Mouse (Mus musculus) forebrain, embryonic 15.5 days (tissue): ENCODE results near the gene Usp1. TPM values are rescaled to one million over a fixed set of nuclear protein-coding genes. Genes with fewer than 3 reads are reported as not detected.

Experiments
- ATAC-seq: fragments of 200-750 bp; cut with Nextera tagmentation; replicated peaks from 2 replicates; pipeline ENCODE4 v1.8.0; 2017; ENCODE audit warnings: mild to moderate bottlenecking, moderate TSS enrichment, moderate library complexity
- H3K27ac ChIP-seq: fragments of 300-500 bp; sonication (generic); replicated peaks from 2 replicates; pipeline ENCODE4 v1.5.1; 2015; ENCODE audit warnings: mild to moderate bottlenecking, inconsistent platforms
- H3K27me3 ChIP-seq: fragments of 300-500 bp; sonication (generic); 2 replicates; pipeline ENCODE4 v1.6.1; 2015; ENCODE audit warnings: inconsistent platforms
- H3K36me3 ChIP-seq: fragments of 300-500 bp; sonication (generic); 2 replicates; pipeline ENCODE4 v1.6.1; 2015; ENCODE audit warnings: mild to moderate bottlenecking, inconsistent platforms
- H3K4me1 ChIP-seq: fragments of 300-500 bp; sonication (generic); 2 replicates; pipeline ENCODE4 v1.6.1; 2015; ENCODE audit warnings: inconsistent platforms
- H3K4me2 ChIP-seq: fragments of 300-500 bp; sonication (generic); replicated peaks from 2 replicates; pipeline ENCODE4 v1.6.1; 2015; ENCODE audit warnings: mild to moderate bottlenecking, inconsistent platforms
- H3K4me3 ChIP-seq: fragments of 300-500 bp; sonication (generic); 2 replicates; pipeline ENCODE4 v1.5.1; 2015; ENCODE audit warnings: mild to moderate bottlenecking, inconsistent platforms
- H3K9ac ChIP-seq: fragments of 300-500 bp; sonication (generic); replicated peaks from 2 replicates; pipeline ENCODE4 v1.6.1; 2015; ENCODE audit warnings: mild to moderate bottlenecking, inconsistent platforms
- H3K9me3 ChIP-seq: fragments of 300-500 bp; sonication (generic); 2 replicates; pipeline ENCODE4 v1.6.1; 2016; ENCODE audit warnings: inconsistent platforms
- WGBS: fragments of 180-500 bp; shearing (Covaris S2); methylation state at CpG from one replicate; pipeline ENCODE4 v1.1.7; 2015; ENCODE audit warnings: mixed read lengths; 5-methylcytosine and 5-hydroxymethylcytosine counted together
- polyA plus RNA-seq: library from polyadenylated mRNA; unstranded; fragments of >200 nt; fragmentation: Nextera tagmentation; extraction: Ambion mirVana; gene quantifications from 2 replicates; pipeline ENCODE4 v1.2.1, GENCODE M21; 2015

Gene Usp1
- polyA plus RNA-seq, result 54.6 and 60.5 TPM in 2 replicates

DNA sequence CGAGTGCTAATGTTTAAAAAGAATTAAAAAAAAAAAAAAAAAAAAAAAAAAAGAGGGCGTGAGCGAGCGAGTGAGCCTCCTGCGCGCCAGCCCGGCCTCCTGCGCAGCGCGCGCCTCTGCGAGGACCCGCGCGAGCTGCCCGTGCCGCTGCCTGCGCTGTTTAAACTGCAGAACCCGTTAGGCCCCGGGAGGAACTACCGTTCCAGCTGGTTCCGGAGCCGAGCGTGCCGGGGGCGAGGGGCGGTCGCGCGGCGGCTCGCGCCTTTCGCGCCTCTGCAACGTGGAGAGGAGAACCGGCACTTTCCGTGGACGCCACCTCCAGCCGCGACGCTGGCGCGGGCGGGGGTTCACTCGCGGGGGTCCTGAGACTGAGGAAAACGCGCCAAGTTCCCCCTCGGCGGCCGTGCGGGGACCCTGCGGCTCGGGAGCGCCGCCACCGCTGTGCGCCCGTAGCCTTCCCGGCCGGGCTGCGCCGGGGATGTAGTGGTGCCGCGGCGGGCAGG, at the start of gene Usp1:
Usp1 (plus strand) TSS at position 243 of the 503 bp plus-strand sequence.
- Histone ChIP-seq H3K4me1 (peaks cover 25% of the 10 kb centered on the region), H3K27me3 (no peaks in the 10 kb centered on the region), H3K27ac (peak within 1 kb of the TSS; percentile 100), H3K9me3 (no peaks in the 10 kb centered on the region), H3K4me3 (peak within 1 kb of the TSS; percentile 88), H3K36me3 (no peaks in the 10 kb centered on the region), H3K4me2 (peak within 1 kb of the TSS; percentile 86), H3K9ac (peak within 1 kb of the TSS; percentile 94)
- ATAC-seq, result peak; percentile 78
- WGBS, result under 1% methylated on average over 67 of the region's 67 CpGs

DNA sequence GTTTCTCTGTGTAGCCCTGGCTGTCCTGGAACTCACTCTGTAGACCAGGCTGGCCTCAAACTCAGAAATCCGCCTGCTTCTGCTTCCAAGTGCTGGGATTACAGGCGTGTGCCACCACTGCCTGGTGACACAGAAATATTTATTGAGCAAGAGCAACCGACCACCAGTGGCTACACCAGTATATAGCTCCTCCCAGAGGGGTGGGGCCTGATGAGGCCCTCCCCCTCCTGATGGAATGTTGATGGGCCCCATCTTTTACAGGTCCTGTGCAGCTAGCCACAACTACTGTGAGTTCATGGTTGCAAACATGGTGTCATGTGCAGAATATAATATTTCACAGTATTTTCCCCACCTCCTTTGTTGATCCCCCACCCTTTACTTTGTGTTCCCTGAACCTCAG, 40.9 kb upstream of the Usp1 start:
- Histone ChIP-seq H3K36me3 (no peaks in the 10 kb centered on the region), H3K9me3 (no peaks in the 10 kb centered on the region), H3K27ac (no peak overlapping the region), H3K27me3 (no peaks in the 10 kb centered on the region), H3K4me2 (no peak overlapping the region), H3K4me1 (no peaks in the 10 kb centered on the region), H3K4me3 (no peak overlapping the region), H3K9ac (no peak overlapping the region)
- ATAC-seq, result no peak
- WGBS, result 82% methylated on average over 3 of the region's 3 CpGs

DNA sequence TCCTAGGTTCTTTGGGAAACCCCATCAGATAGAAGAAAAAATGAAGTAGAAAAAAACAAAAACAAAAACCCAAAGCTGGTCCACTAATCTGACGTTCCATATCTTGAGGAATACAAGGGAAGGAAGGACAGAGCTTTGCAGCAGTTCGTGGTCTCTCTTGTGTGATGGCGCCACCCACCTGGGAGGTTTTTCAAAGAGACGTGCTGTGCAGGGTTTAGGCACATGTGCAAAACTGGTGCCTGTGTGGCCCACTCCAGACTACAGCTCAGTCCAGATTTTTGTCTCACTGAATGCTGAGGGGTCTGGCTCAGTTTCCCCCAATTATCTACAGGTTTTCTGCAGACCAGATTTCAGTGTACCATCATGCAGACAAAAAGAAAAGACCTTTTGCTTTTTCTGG, 37.2 kb upstream of the Usp1 start:
- no peaks in the 10 kb centered on the region for H3K27me3 ChIP-seq
- ATAC-seq, result no peak
- 63% methylated on average over 4 of the region's 4 CpGs for WGBS
- no peaks in the 10 kb centered on the region for H3K9me3 ChIP-seq
- H3K36me3 ChIP-seq, result no peaks in the 10 kb centered on the region
- no peak overlapping the region for H3K9ac ChIP-seq
- no peak overlapping the region for H3K27ac ChIP-seq
- H3K4me1 ChIP-seq, result no peaks in the 10 kb centered on the region
- no peak overlapping the region for H3K4me3 ChIP-seq
- no peak overlapping the region for H3K4me2 ChIP-seq

GRCm38 (mm10) chr4:98887148-98887547, 36.5 kb upstream of the Usp1 start:
- no peak overlapping the region for H3K4me2 ChIP-seq
- no peaks in the 10 kb centered on the region for H3K36me3 ChIP-seq
- H3K9ac ChIP-seq, result no peak overlapping the region
- no peaks in the 10 kb centered on the region for H3K27me3 ChIP-seq
- 18% methylated on average over 10 of the region's 10 CpGs for WGBS
- H3K9me3 ChIP-seq, result no peaks in the 10 kb centered on the region
- no peaks in the 10 kb centered on the region for H3K4me1 ChIP-seq
- H3K27ac ChIP-seq, result no peak overlapping the region
- no peak overlapping the region for H3K4me3 ChIP-seq
- 0 out of 2 replicates have a peak, but pooled peaks have one; percentile 72 for ATAC-seq

- no peaks in the 10 kb centered on the region for H3K36me3 ChIP-seq
- no peaks in the 10 kb centered on the region for H3K9me3 ChIP-seq
- H3K4me2 ChIP-seq, result no peak overlapping the region
- H3K4me1 ChIP-seq, result no peaks in the 10 kb centered on the region
- no peak overlapping the region for H3K4me3 ChIP-seq
- no peak for ATAC-seq
- 90% methylated on average over 5 of the region's 5 CpGs for WGBS
- no peak overlapping the region for H3K9ac ChIP-seq
- H3K27ac ChIP-seq, result no peak overlapping the region
- no peaks in the 10 kb centered on the region for H3K27me3 ChIP-seq
Observed at GRCm38 (mm10) chr4:98910246-98910645, 13.4 kb upstream of the Usp1 start.

GRCm38 (mm10) chr4:98917724-98918123, 5.9 kb upstream of the Usp1 start:
- H3K27ac ChIP-seq, result no peak overlapping the region
- no peaks in the 10 kb centered on the region for H3K27me3 ChIP-seq
- no peak for ATAC-seq
- H3K36me3 ChIP-seq, result no peaks in the 10 kb centered on the region
- H3K9ac ChIP-seq, result no peak overlapping the region
- 82% methylated on average over 2 of the region's 2 CpGs for whole genome bisulfite sequencing
- no peak overlapping the region for H3K4me3 ChIP-seq
- H3K9me3 ChIP-seq, result no peaks in the 10 kb centered on the region
- peaks cover 7% of the 10 kb centered on the region for H3K4me1 ChIP-seq
- no peak overlapping the region for H3K4me2 ChIP-seq

- Histone ChIP-seq H3K9ac (no peak overlapping the region), H3K27ac (no peak overlapping the region), H3K4me1 (peaks cover 7% of the 10 kb centered on the region), H3K27me3 (no peaks in the 10 kb centered on the region), H3K4me2 (no peak overlapping the region), H3K4me3 (no peak overlapping the region), H3K9me3 (no peaks in the 10 kb centered on the region), H3K36me3 (no peaks in the 10 kb centered on the region)
- ATAC-seq, result no peak
- 93% methylated on average over 1 of the region's 1 CpGs for WGBS
Observed at GRCm38 (mm10) chr4:98918204-98918603, 5.4 kb upstream of the Usp1 start.

DNA sequence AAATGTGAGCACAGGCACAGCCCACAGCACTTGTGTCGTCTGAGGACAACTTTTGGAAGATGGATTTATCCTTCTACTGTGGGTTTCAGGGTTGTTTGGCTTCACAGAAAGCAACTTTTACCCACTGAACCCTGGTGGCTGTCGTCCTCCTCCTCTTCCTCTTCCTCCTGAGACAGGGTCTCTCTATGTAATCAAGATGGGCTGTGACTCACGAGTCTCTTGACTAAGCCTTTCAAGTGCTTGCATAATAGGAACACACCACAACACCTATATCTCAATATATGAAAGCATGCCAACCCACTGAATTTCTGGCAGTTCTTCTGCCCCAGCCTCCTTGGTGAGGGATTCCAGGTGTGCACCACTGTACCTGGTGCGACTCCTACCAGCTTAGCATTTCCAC, 2.7 kb upstream of the Usp1 start:
- no peak overlapping the region for H3K4me3 ChIP-seq
- peaks cover 23% of the 10 kb centered on the region for H3K4me1 ChIP-seq
- no peaks in the 10 kb centered on the region for H3K9me3 ChIP-seq
- no peak overlapping the region for H3K9ac ChIP-seq
- H3K27ac ChIP-seq, result no peak overlapping the region
- ATAC-seq, result no peak
- H3K4me2 ChIP-seq, result no peak overlapping the region
- H3K36me3 ChIP-seq, result no peaks in the 10 kb centered on the region
- 92% methylated on average over 4 of the region's 4 CpGs for WGBS
- H3K27me3 ChIP-seq, result no peaks in the 10 kb centered on the region

GRCm38 (mm10) chr4:98922061-98922642, 1.5 kb upstream of the Usp1 start:
- Histone ChIP-seq H3K4me1 (peaks cover 25% of the 10 kb centered on the region), H3K27me3 (no peaks in the 10 kb centered on the region), H3K27ac (peak overlapping the region; percentile 100), H3K4me2 (peak overlapping the region; percentile 86), H3K36me3 (no peaks in the 10 kb centered on the region), H3K4me3 (peak overlapping the region; percentile 88), H3K9ac (peak overlapping the region; percentile 94), H3K9me3 (no peaks in the 10 kb centered on the region)
- peak; percentile 5 for ATAC-seq
- WGBS, result 11% methylated on average over 18 of the region's 18 CpGs

- peak overlapping the region; percentile 86 for H3K4me2 ChIP-seq
- peak overlapping the region; percentile 88 for H3K4me3 ChIP-seq
- peak overlapping the region; percentile 94 for H3K9ac ChIP-seq
- no peaks in the 10 kb centered on the region for H3K9me3 ChIP-seq
- no peaks in the 10 kb centered on the region for H3K36me3 ChIP-seq
- H3K27me3 ChIP-seq, result no peaks in the 10 kb centered on the region
- peak overlapping the region; percentile 100 for H3K27ac ChIP-seq
- peak; percentile 95 for ATAC-seq
- WGBS, result under 1% methylated on average over 53 of the region's 53 CpGs
- H3K4me1 ChIP-seq, result peaks cover 25% of the 10 kb centered on the region
Observed at GRCm38 (mm10) chr4:98922643-98923567, 705 bp upstream of the Usp1 start.

DNA sequence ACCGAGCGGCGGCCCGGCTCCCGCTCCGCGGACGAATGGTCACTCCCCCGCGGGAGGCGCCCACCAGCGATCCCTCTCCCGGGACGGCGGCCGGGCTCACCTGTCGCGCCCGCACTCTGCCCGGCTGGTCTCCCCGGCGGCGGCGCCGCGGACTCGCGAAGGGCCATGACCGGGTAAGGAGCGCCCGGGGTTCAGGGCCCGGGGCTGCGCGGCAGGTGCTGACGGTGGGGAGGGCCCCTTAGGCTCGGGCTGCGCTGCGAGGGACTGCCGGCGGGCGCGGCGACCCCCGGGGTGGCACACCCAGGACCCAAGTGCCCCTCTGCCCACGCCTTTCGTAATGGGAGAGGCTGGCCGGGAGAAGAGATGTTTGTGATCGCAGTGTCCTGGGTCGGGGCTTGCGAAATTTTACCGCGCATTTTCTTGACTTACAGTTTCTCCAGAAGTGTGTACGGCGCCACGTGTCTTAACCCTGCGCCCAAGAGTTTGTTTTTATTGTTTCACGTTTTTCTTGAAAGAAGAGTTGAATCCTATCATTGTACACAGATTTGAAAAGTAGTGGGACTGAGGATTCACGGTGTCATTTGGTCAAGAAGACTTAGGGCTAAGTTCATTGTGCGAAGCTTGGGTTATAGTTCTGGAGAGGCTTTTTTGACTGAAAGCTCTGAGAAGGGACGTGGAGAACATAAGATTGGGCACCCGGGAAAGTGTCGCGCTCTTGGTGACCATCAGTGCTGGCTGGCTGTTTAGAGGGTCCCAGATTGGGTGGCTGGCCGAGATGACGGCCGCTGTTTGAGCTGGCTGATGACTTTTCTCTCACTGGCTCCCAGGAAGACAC, 678 bp downstream of the Usp1 start:
- H3K4me2 ChIP-seq, result peak overlapping the region; percentile 77
- H3K36me3 ChIP-seq, result no peaks in the 10 kb centered on the region; the same call in 1 of the 2 replicates
- peaks cover 25% of the 10 kb centered on the region for H3K4me1 ChIP-seq
- H3K27me3 ChIP-seq, result no peaks in the 10 kb centered on the region
- peak; percentile 31 for ATAC-seq
- H3K4me3 ChIP-seq, result peak overlapping the region; percentile 88
- peak overlapping the region; percentile 100 for H3K27ac ChIP-seq
- no peaks in the 10 kb centered on the region for H3K9me3 ChIP-seq
- H3K9ac ChIP-seq, result peak overlapping the region; percentile 89
- WGBS, result under 1% methylated on average over 58 of the region's 66 CpGs

- peak overlapping the region; percentile 88 for H3K4me3 ChIP-seq
- no peaks in the 10 kb centered on the region for H3K9me3 ChIP-seq
- ATAC-seq, result no peak
- no peaks in the 10 kb centered on the region for H3K27me3 ChIP-seq
- peak overlapping the region; percentile 89 for H3K9ac ChIP-seq
- peak overlapping the region; percentile 100 for H3K27ac ChIP-seq
- no peaks in the 10 kb centered on the region; the same call in 1 of the 2 replicates for H3K36me3 ChIP-seq
- 1% methylated on average over 2 of the region's 2 CpGs for WGBS
- H3K4me1 ChIP-seq, result peaks cover 25% of the 10 kb centered on the region
- peak overlapping the region; percentile 77 for H3K4me2 ChIP-seq
Observed at GRCm38 (mm10) chr4:98924906-98925178, 1.2 kb downstream of the Usp1 start.
